Mouse (Mus musculus) MEL (cell line): ENCODE results near the gene Isoc2b. TPM values are rescaled to one million over a fixed set of nuclear protein-coding genes. Genes with fewer than 3 reads are reported as not detected.

Source experiments
- DNase-seq: peaks from one replicate; pipeline ENCODE4 v3.0.0; 2011; ENCODE audit warnings: low read depth, low spot score
- H3K27ac ChIP-seq: 2 replicates; pipeline ENCODE4 v1.5.1; 2012; ENCODE audit warnings: low read depth, mild to moderate bottlenecking, control low read depth, low read length, moderate library complexity; ENCODE audit not compliant: control insufficient read depth
- H3K27me3 ChIP-seq, 2 experiments: fragments of 150-350 bp in 1 of 2; sonication (generic) in 1 of 2; 2 replicates each; pipeline ENCODE4 v1.6.1; 2012; ENCODE audit warnings: low read length in 2 of 2, mild to moderate bottlenecking in 2 of 2, improper control_type of control experiment in 1 of 2, moderate library complexity in 1 of 2; ENCODE audit not compliant: insufficient read depth in 2 of 2, control insufficient read depth in 1 of 2
- H3K36me3 ChIP-seq, 2 experiments: 2 replicates each; pipeline ENCODE4 v1.6.1; 2012 to 2014; ENCODE audit warnings: low read length in 2 of 2, improper control_type of control experiment in 1 of 2, inconsistent platforms in 1 of 2, mild to moderate bottlenecking in 1 of 2; ENCODE audit not compliant: insufficient read depth in 2 of 2, control insufficient read depth in 1 of 2
- H3K4me1 ChIP-seq, 2 experiments: fragments of 150-350 bp in 1 of 2; sonication (generic) in 1 of 2; 2 replicates each; pipeline ENCODE4 v1.6.1; 2012; ENCODE audit warnings: low read length in 2 of 2, improper control_type of control experiment in 1 of 2, mild to moderate bottlenecking in 1 of 2; ENCODE audit not compliant: insufficient read depth in 2 of 2, control insufficient read depth in 1 of 2
- H3K4me3 ChIP-seq, 2 experiments: fragments of 150-350 bp in 1 of 2; sonication (generic) in 1 of 2; 2 replicates each; pipeline ENCODE4 v1.5.1; 2012; ENCODE audit warnings: low read depth in 2 of 2, low read length in 2 of 2, mild to moderate bottlenecking in 2 of 2, moderate library complexity in 2 of 2, control low read depth in 1 of 2, improper control_type of control experiment in 1 of 2; ENCODE audit not compliant: control insufficient read depth in 1 of 2, insufficient read depth in 1 of 2
- H3K79me2 ChIP-seq: 2 replicates; pipeline ENCODE4 v1.6.1; 2012; ENCODE audit warnings: mild to moderate bottlenecking, low read length, moderate library complexity; ENCODE audit not compliant: control insufficient read depth, poor library complexity, insufficient read depth
- H3K9ac ChIP-seq: 2 replicates; pipeline ENCODE4 v1.6.1; 2012; ENCODE audit warnings: low read depth, mild to moderate bottlenecking, control low read depth, low read length, moderate library complexity; ENCODE audit not compliant: control insufficient read depth, poor library complexity, severe bottlenecking
- H3K9me3 ChIP-seq: fragments of 150-350 bp; sonication (generic); replicated peaks from 2 replicates; pipeline ENCODE4 v1.6.1; 2012; ENCODE audit warnings: mild to moderate bottlenecking, low read length, improper control_type of control experiment, moderate library complexity; ENCODE audit not compliant: insufficient read depth
- CHD1 ChIP-seq: IDR thresholded peaks from 2 replicates; pipeline ENCODE4 v1.6.1; 2012; ENCODE audit warnings: low read depth, mild to moderate bottlenecking, inconsistent platforms, low read length, improper control_type of control experiment
- CTCF ChIP-seq, 3 experiments: IDR thresholded peaks in 2 of 3; conservative IDR thresholded peaks in 1 of 3; 2 replicates each; pipeline ENCODE4 v1.5.1; 2011 to 2012; ENCODE audit warnings: low read length in 3 of 3, low read depth in 2 of 3, mild to moderate bottlenecking in 2 of 3, improper control_type of control experiment in 1 of 3, inconsistent platforms in 1 of 3, mixed read lengths in 1 of 3, moderate library complexity in 1 of 3; ENCODE audit not compliant: control insufficient read depth in 1 of 3, insufficient read depth in 1 of 3, poor library complexity in 1 of 3, severe bottlenecking in 1 of 3
- E2F4 ChIP-seq: IDR thresholded peaks from 2 replicates; pipeline ENCODE4 v1.6.1; 2011; ENCODE audit warnings: low read depth, low read length, improper control_type of control experiment, borderline replicate concordance
- EP300 ChIP-seq, 2 experiments: IDR thresholded peaks; 2 replicates each; pipeline ENCODE4 v1.6.1; 2011; ENCODE audit warnings: improper control_type of control experiment in 2 of 2, low read length in 2 of 2, low read depth in 1 of 2, mild to moderate bottlenecking in 1 of 2
- ETS1 ChIP-seq: IDR thresholded peaks from 2 replicates; pipeline ENCODE4 v1.6.1; 2012; ENCODE audit warnings: low read depth, mild to moderate bottlenecking, inconsistent platforms, low read length, improper control_type of control experiment, moderate library complexity
- HCFC1 ChIP-seq: IDR thresholded peaks from 2 replicates; pipeline ENCODE4 v1.6.1; 2012; ENCODE audit warnings: low read depth, mild to moderate bottlenecking, inconsistent platforms, low read length, improper control_type of control experiment, moderate library complexity
- JUND ChIP-seq: IDR thresholded peaks from 2 replicates; pipeline ENCODE4 v1.6.1; 2011; ENCODE audit warnings: low read depth, mild to moderate bottlenecking, improper control_type of control experiment, low read length
- MAFK ChIP-seq: IDR thresholded peaks from 2 replicates; pipeline ENCODE4 v1.6.1; 2011; ENCODE audit warnings: low read depth, mild to moderate bottlenecking, low read length, improper control_type of control experiment, borderline replicate concordance
- MAX ChIP-seq: IDR thresholded peaks from 2 replicates; pipeline ENCODE4 v1.6.1; 2011; ENCODE audit warnings: low read length, improper control_type of control experiment
- MAZ ChIP-seq: IDR thresholded peaks from 2 replicates; pipeline ENCODE4 v1.6.1; 2012; ENCODE audit warnings: low read depth, mild to moderate bottlenecking, inconsistent platforms, low read length, improper control_type of control experiment
- MEF2A ChIP-seq: IDR thresholded peaks from 2 replicates; pipeline ENCODE4 v1.6.1; 2014; ENCODE audit warnings: low read depth, mild to moderate bottlenecking, inconsistent platforms, low read length, improper control_type of control experiment; ENCODE audit not compliant: poor library complexity, insufficient replicate concordance, severe bottlenecking; ENCODE audit errors: extremely low read depth
- MXI1 ChIP-seq: IDR thresholded peaks from 2 replicates; pipeline ENCODE4 v1.6.1; 2011; ENCODE audit warnings: mild to moderate bottlenecking, low read depth, low read length, improper control_type of control experiment
- NELFE ChIP-seq: IDR thresholded peaks from 2 replicates; pipeline ENCODE4 v1.6.1; 2011; ENCODE audit warnings: low read depth, low read length, improper control_type of control experiment
- NRF1 ChIP-seq: IDR thresholded peaks from 2 replicates; pipeline ENCODE4 v1.6.1; 2014; ENCODE audit warnings: low read depth, mild to moderate bottlenecking, inconsistent platforms, low read length, improper control_type of control experiment, moderate library complexity; ENCODE audit not compliant: poor library complexity, insufficient read depth, severe bottlenecking
- POLR2AphosphoS2 ChIP-seq: IDR thresholded peaks from 2 replicates; pipeline ENCODE4 v1.6.1; 2011; ENCODE audit warnings: low read length, improper control_type of control experiment
- POLR2AphosphoS5 ChIP-seq: IDR thresholded peaks from 2 replicates; pipeline ENCODE4 v1.6.1; 2012; ENCODE audit warnings: low read depth, borderline replicate concordance, mild to moderate bottlenecking, inconsistent platforms, low read length, moderate library complexity, mixed read lengths
- RAD21 ChIP-seq: IDR thresholded peaks from 2 replicates; pipeline ENCODE4 v1.6.1; 2011; ENCODE audit warnings: mild to moderate bottlenecking, low read depth, low read length, improper control_type of control experiment
- RCOR1 ChIP-seq: IDR thresholded peaks from 2 replicates; pipeline ENCODE4 v1.6.1; 2012; ENCODE audit warnings: low read depth, mild to moderate bottlenecking, inconsistent platforms, low read length, improper control_type of control experiment
- SIN3A ChIP-seq: IDR thresholded peaks from 2 replicates; pipeline ENCODE4 v1.6.1; 2012; ENCODE audit warnings: low read length, improper control_type of control experiment, inconsistent platforms
- SMC3 ChIP-seq: IDR thresholded peaks from 2 replicates; pipeline ENCODE4 v1.6.1; 2011; ENCODE audit warnings: low read depth, low read length, improper control_type of control experiment
- TAL1 ChIP-seq: IDR thresholded peaks from 2 replicates; pipeline ENCODE4 v1.6.1; 2012; ENCODE audit warnings: mild to moderate bottlenecking, inconsistent platforms, low read length, moderate library complexity, mixed read lengths
- TBP ChIP-seq: IDR thresholded peaks from 2 replicates; pipeline ENCODE4 v1.8.0; 2011; ENCODE audit warnings: low read depth, low read length, improper control_type of control experiment
- UBTF ChIP-seq: IDR thresholded peaks from 2 replicates; pipeline ENCODE4 v1.6.1; 2012; ENCODE audit warnings: low read depth, mild to moderate bottlenecking, inconsistent platforms, low read length, improper control_type of control experiment, moderate library complexity, borderline replicate concordance; ENCODE audit not compliant: insufficient read depth
- USF1 ChIP-seq: IDR thresholded peaks from 2 replicates; pipeline ENCODE4 v1.6.1; 2014; ENCODE audit warnings: low read depth, mild to moderate bottlenecking, inconsistent platforms, low read length, improper control_type of control experiment, moderate library complexity
- ZC3H11A ChIP-seq: IDR thresholded peaks from 2 replicates; pipeline ENCODE4 v1.6.1; 2012; ENCODE audit warnings: low read depth, mild to moderate bottlenecking, inconsistent platforms, low read length, improper control_type of control experiment
- ZKSCAN1 ChIP-seq: IDR thresholded peaks from 2 replicates; pipeline ENCODE4 v1.6.1; 2012; ENCODE audit warnings: low read depth, mild to moderate bottlenecking, inconsistent platforms, low read length, improper control_type of control experiment, moderate library complexity
- ZMIZ1 ChIP-seq: IDR thresholded peaks from 2 replicates; pipeline ENCODE4 v1.6.1; 2012; ENCODE audit warnings: low read depth, mild to moderate bottlenecking, inconsistent platforms, low read length, improper control_type of control experiment, moderate library complexity
- ZNF384 ChIP-seq: IDR thresholded peaks from 2 replicates; pipeline ENCODE4 v1.6.1; 2012; ENCODE audit warnings: low read depth, mild to moderate bottlenecking, inconsistent platforms, low read length, improper control_type of control experiment
- polyA plus RNA-seq, 2 experiments: library from polyadenylated mRNA; stranded (reverse) in 1 of 2; unstranded in 1 of 2; fragments of >175 nt in 1 of 2; fragments of >200 nt in 1 of 2; gene quantifications; 2 replicates each; pipeline versions ENCODE4 v1.2.1 to v1.2.4; 2012; ENCODE audit warnings: low replicate concordance in 2 of 2, low read depth in 1 of 2; ENCODE audit not compliant: insufficient read length in 2 of 2, insufficient read depth in 1 of 2, missing spikeins in 1 of 2
- total RNA-seq: library from RNA; depleted of rRNA; stranded (reverse); fragments of 300-350 nt; gene quantifications from 2 replicates; pipeline ENCODE4 v1.2.3, GENCODE M21; 2012

The Isoc2b gene
- total and polyA plus RNA-seq, 3 experiments = 2.8 to 3.0 TPM; not detected in 1

GRCm38 (mm10) chr7:4865579-4866493 lies 4.2 kb downstream of the Isoc2b start (continued):
- 0 out of 2 replicates have a peak, but pooled peaks have one; percentile 25 for TF ChIP-seq CHD1
- peak; percentile 19; the same call in 1 of the 2 replicates for TF ChIP-seq NRF1
- no peak for TF ChIP-seq SMC3
- TF ChIP-seq MAFK = no peak
- TF ChIP-seq TBP = peak; percentile 89; the same call in 1 of the 2 replicates
- no peak for TF ChIP-seq CTCF (IDR thresholded peaks at IDR 0.05 in 2 of 3, conservative IDR thresholded peaks at IDR 0.05 in 1 of 3; ENCODE audit: control insufficient read depth in 1 of 3, insufficient read depth in 1 of 3, low read depth in 2 of 3, low read length in 3 of 3, poor library complexity in 1 of 3, severe bottlenecking in 1 of 3)
- peak; percentile 88 for TF ChIP-seq ZMIZ1
- peak; percentile 50 for TF ChIP-seq MXI1
- TF ChIP-seq ZKSCAN1 = no peak
- no peak for TF ChIP-seq RAD21
- TF ChIP-seq MEF2A = no peak
- no peak for TF ChIP-seq MAZ
- TF ChIP-seq EP300 (IDR thresholded peaks at IDR 0.05; ENCODE audit: low read depth in 1 of 2, low read length in 2 of 2) = no peak
- TF ChIP-seq JUND = no peak
- no peak; the same call in 1 of the 2 replicates for TF ChIP-seq ETS1
- TF ChIP-seq UBTF = no peak
- TF ChIP-seq USF1 = peak; percentile 57
- TF ChIP-seq ZNF384 = no peak
- TF ChIP-seq POLR2AphosphoS2 = peak; percentile 84; the same call in 1 of the 2 replicates
- TF ChIP-seq TAL1 = no peak

- Histone ChIP-seq H3K4me3 (peak overlapping the region; percentile 87 to 97), H3K9me3 (no peaks in the 10 kb centered on the region), H3K9ac (peak overlapping the region; percentile 86), H3K27ac (peak overlapping the region; percentile 2; the same call in 1 of the 2 replicates), H3K4me1 (no peaks in the 10 kb centered on the region), H3K79me2 (no peaks in the 10 kb centered on the region; the same call in 1 of the 2 replicates), H3K36me3 (no peaks in the 10 kb centered on the region; a peak in 1 of 4 replicates), H3K27me3 (no peaks in the 10 kb centered on the region)
- peak; percentile 61; the same call in 1 of the 2 replicates for TF ChIP-seq ZNF384
- TF ChIP-seq CHD1 = no peak
- peak; percentile 52 to 65 (median 58) for TF ChIP-seq CTCF (IDR thresholded peaks at IDR 0.05 in 2 of 3, conservative IDR thresholded peaks at IDR 0.05 in 1 of 3; ENCODE audit: control insufficient read depth in 1 of 3, insufficient read depth in 1 of 3, low read depth in 2 of 3, low read length in 3 of 3, poor library complexity in 1 of 3, severe bottlenecking in 1 of 3)
- peak; percentile 27; the same call in 1 of the 2 replicates for TF ChIP-seq TBP
- TF ChIP-seq MXI1 = no peak
- no peak for TF ChIP-seq ETS1
- peak; percentile 63 for TF ChIP-seq SMC3
- TF ChIP-seq E2F4 = no peak
- TF ChIP-seq HCFC1 = peak; percentile 42; the same call in 1 of the 2 replicates
- no peak; the same call in 1 of the 2 replicates for TF ChIP-seq MAX
- no peak for TF ChIP-seq POLR2AphosphoS5
- peak; percentile 53; the same call in 1 of the 2 replicates for TF ChIP-seq SIN3A
- peak; percentile 45 for TF ChIP-seq RAD21
- TF ChIP-seq RCOR1 = 0 out of 2 replicates have a peak, but pooled peaks have one; percentile 35
- 0 out of 2 replicates have a peak, but pooled peaks have one; percentile 2 for TF ChIP-seq ZC3H11A
- TF ChIP-seq NELFE = peak; percentile 42; the same call in 1 of the 2 replicates
- peak; percentile 78 for DNase-seq
Observed at GRCm38 (mm10) chr7:4865090-4865489, 5.0 kb downstream of the Isoc2b start.
